Mouse (Mus musculus): Measurements from ENCODE around the gene Alkbh8. TPM values are rescaled to one million over a fixed set of nuclear protein-coding genes. Genes with fewer than 3 reads are reported as not detected.
"Not testable (repeated sequence)": the region's sequence is repeated elsewhere in the genome, so short reads cannot be mapped to it uniquely, and the experiment has no call there.

The Alkbh8 gene
- polyA plus RNA-seq, 1 experiment from 2014 or later = 33.3 TPM

DNA sequence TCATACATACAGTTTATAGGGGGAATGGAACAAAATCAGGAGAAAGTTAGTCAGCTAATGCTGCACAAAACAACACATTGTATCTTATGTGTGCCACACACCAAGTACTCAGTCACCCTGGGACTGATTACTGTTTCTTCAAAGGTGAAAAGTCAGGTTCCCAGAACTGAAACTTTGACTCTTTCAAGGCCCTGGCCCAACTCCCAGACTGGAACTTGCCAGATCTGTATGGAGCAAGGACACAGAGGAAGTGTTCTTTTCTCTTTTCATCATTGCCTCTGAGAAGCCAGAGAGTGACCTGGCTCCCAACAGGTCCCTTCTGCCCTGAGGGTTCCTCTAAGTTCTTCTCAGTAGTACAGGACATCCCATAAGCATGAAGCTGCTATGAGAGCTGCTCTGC lies 10.2 kb downstream of the Alkbh8 start:
- Histone ChIP-seq H3K9me3 (ENCODE audit: control insufficient read depth, low read depth, low read length) (no peaks in the 10 kb centered on the region), H3K4me2 (replicated peaks; ENCODE audit: low read depth, low read length) (no peak overlapping the region), H3K4me1 (ENCODE audit: control insufficient read depth, insufficient read depth, low read length) (no peaks in the 10 kb centered on the region), H3K4me3 (ENCODE audit: low read depth, low read length) (no peak overlapping the region), H3K9ac (replicated peaks; ENCODE audit: low read depth, low read length) (no peak overlapping the region), H3K27ac (ENCODE audit: low read length) (no peak overlapping the region), H3K27me3 (ENCODE audit: control insufficient read depth, insufficient read depth, low read length) (no peaks in the 10 kb centered on the region), H3K36me3 (ENCODE audit: control insufficient read depth, insufficient read depth, low read length) (peaks cover 28% of the 10 kb centered on the region)
- ATAC-seq (ENCODE audit: insufficient number of reproducible peaks, insufficient read depth, low FRiP score, low read depth) = no peak

DNA sequence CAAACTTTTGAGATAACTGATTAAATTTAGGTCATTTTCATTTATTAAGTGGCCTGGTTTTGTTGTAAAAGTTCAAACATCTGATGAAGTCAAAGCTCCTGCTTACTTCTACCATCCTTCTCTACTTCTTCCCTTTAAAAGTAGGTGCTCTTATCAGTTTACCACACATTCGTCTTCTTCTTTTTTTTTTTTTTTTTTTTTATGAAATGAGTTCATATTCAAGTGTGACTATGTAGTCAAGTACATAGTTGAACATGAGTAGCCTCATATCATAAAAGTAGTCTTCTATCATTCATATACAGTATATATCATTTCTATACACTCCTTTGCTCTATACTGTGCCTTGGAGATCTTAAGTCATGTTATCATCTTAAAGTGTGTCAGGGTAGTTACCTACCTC lies 11.0 kb downstream of the Alkbh8 start:
- no peak overlapping the region for H3K27ac ChIP-seq (ENCODE audit: low read length)
- H3K9me3 ChIP-seq (ENCODE audit: control insufficient read depth, low read depth, low read length) = no peaks in the 10 kb centered on the region
- no peaks in the 10 kb centered on the region for H3K27me3 ChIP-seq (ENCODE audit: control insufficient read depth, insufficient read depth, low read length)
- H3K4me3 ChIP-seq (ENCODE audit: low read depth, low read length) = no peak overlapping the region
- no peak overlapping the region for H3K9ac ChIP-seq (replicated peaks; ENCODE audit: low read depth, low read length)
- no peak overlapping the region for H3K4me2 ChIP-seq (replicated peaks; ENCODE audit: low read depth, low read length)
- no peak for ATAC-seq (ENCODE audit: insufficient number of reproducible peaks, insufficient read depth, low FRiP score, low read depth)
- H3K4me1 ChIP-seq (ENCODE audit: control insufficient read depth, insufficient read depth, low read length) = no peaks in the 10 kb centered on the region
- H3K36me3 ChIP-seq (ENCODE audit: control insufficient read depth, insufficient read depth, low read length) = peaks cover 30% of the 10 kb centered on the region
- 92% methylated on average over 1 of the region's 1 CpGs for WGBS

DNA sequence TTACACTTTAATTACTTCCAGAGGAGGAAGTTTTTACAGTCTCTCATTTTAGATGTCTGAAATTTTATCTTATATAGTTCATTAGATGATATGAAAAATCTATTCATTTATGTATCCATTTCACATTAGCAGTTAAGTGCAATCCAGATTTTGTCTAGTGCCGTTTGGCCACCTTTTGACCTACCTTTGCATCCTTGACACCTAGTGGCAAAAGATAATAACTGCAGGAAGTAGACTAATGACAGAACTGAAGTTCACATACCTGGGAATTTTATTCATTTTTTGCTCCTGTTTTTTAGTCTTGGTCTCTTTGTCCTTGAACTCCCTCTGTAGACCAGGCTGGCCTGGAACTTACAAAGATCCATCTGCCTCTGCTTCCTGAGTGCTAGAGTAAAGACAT lies 15.1 kb downstream of the Alkbh8 start:
- no peaks in the 10 kb centered on the region for H3K4me1 ChIP-seq (ENCODE audit: control insufficient read depth, insufficient read depth, low read length)
- 71% methylated on average over 1 of the region's 1 CpGs for WGBS
- ATAC-seq (ENCODE audit: insufficient number of reproducible peaks, insufficient read depth, low FRiP score, low read depth) = no peak
- H3K4me3 ChIP-seq (ENCODE audit: low read depth, low read length) = no peak overlapping the region
- H3K27ac ChIP-seq (ENCODE audit: low read length) = no peak overlapping the region
- H3K27me3 ChIP-seq (ENCODE audit: control insufficient read depth, insufficient read depth, low read length) = no peaks in the 10 kb centered on the region
- H3K9ac ChIP-seq (replicated peaks; ENCODE audit: low read depth, low read length) = no peak overlapping the region
- no peak overlapping the region for H3K4me2 ChIP-seq (replicated peaks; ENCODE audit: low read depth, low read length)
- no peaks in the 10 kb centered on the region for H3K9me3 ChIP-seq (ENCODE audit: control insufficient read depth, low read depth, low read length)
- peaks cover 29% of the 10 kb centered on the region for H3K36me3 ChIP-seq (ENCODE audit: control insufficient read depth, insufficient read depth, low read length)

DNA sequence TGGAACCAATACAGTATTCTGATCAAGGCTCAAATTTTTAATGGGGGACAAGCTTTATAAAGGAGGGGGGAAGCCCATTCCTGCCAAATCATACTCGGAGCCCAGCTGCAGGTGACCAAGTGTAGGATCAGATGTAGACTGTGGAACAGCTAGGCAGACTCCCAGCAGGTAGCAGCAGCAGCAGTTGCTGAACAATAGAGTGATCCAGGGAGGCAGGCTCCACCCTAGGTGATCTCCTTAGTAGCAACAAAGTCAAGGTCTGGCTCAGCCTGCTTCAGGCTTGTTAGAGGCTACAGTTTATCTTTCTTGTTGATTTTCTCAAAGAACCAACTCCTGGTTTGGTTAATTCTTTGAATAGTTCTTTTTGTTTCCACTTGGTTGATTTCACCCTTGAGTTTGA lies 41.4 kb downstream of the Alkbh8 start:
- not testable (repeated sequence) for H3K36me3 ChIP-seq (ENCODE audit: control insufficient read depth, insufficient read depth, low read length); H3K27ac ChIP-seq (ENCODE audit: low read length); H3K27me3 ChIP-seq (ENCODE audit: control insufficient read depth, insufficient read depth, low read length); H3K4me1 ChIP-seq (ENCODE audit: control insufficient read depth, insufficient read depth, low read length); H3K9me3 ChIP-seq (ENCODE audit: control insufficient read depth, low read depth, low read length); H3K4me2 ChIP-seq (replicated peaks; ENCODE audit: low read depth, low read length); ATAC-seq (ENCODE audit: insufficient number of reproducible peaks, insufficient read depth, low FRiP score, low read depth); H3K9ac ChIP-seq (replicated peaks; ENCODE audit: low read depth, low read length); H3K4me3 ChIP-seq (ENCODE audit: low read depth, low read length)
- WGBS = 62% methylated on average over 1 of the region's 1 CpGs

DNA sequence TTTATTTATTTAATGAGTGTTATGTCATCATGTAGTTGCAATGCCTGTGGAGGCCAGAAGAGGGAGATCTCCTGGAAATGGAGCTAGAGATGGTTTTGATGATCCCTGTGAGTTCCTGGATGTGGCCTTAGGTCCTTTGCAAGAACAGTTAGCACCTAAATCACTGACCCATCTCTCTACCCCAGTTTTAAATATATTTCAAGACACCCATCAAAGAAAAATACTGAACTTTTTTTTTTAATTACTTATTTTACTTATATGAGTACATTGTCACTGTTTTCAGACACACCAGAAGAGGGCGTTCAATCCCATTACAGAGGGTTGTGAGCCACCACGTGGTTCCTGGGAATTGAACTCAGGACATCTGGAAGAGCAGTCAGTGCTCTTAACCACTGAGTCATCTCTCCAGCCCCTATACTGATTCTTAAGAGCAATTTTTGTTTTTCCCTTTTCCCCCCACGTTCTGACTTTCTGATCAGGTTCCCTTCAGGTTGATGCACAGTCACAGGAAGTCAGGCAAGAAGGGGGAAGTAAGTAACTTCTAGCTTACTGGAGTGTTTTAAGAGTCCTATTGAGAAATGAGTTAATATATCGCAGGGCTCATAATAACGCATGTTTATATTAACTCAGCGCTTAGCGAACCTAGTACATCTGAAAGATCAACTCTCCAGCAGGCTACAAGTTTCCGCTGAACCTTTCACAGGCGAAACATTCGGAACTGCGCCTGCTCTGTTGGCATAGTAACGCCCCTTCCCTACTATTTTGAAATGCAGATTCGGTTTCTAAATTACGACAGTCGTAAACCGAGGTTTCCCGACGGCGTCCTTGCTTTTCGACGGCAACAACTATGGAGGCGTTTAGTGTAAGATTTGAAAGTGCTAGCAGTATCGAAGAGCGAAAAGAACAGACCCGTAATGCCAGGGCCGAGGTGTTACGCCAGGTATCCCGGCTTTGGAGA lies 68.6 kb downstream of the Alkbh8 start, which contains the start of gene Cwf19l2:
TSS of gene Cwf19l2 (plus strand) at position 342 of the 958 bp plus-strand sequence.
- no peaks in the 10 kb centered on the region for H3K27me3 ChIP-seq (ENCODE audit: control insufficient read depth, insufficient read depth, low read length)
- no peaks in the 10 kb centered on the region for H3K9me3 ChIP-seq (ENCODE audit: control insufficient read depth, low read depth, low read length)
- H3K4me2 ChIP-seq (replicated peaks; ENCODE audit: low read depth, low read length) = peak within 1 kb of the TSS; percentile 58
- no peaks in the 10 kb centered on the region for H3K4me1 ChIP-seq (ENCODE audit: control insufficient read depth, insufficient read depth, low read length)
- peak within 1 kb of the TSS; percentile 65 for H3K9ac ChIP-seq (replicated peaks; ENCODE audit: low read depth, low read length)
- under 1% methylated on average over 28 of the region's 28 CpGs for WGBS
- H3K4me3 ChIP-seq (ENCODE audit: low read depth, low read length) = peak within 1 kb of the TSS; percentile 79
- H3K27ac ChIP-seq (ENCODE audit: low read length) = peak within 1 kb of the TSS; percentile 55
- no peaks in the 10 kb centered on the region for H3K36me3 ChIP-seq (ENCODE audit: control insufficient read depth, insufficient read depth, low read length)
- ATAC-seq (ENCODE audit: insufficient number of reproducible peaks, insufficient read depth, low FRiP score, low read depth) = peak; percentile 93

DNA sequence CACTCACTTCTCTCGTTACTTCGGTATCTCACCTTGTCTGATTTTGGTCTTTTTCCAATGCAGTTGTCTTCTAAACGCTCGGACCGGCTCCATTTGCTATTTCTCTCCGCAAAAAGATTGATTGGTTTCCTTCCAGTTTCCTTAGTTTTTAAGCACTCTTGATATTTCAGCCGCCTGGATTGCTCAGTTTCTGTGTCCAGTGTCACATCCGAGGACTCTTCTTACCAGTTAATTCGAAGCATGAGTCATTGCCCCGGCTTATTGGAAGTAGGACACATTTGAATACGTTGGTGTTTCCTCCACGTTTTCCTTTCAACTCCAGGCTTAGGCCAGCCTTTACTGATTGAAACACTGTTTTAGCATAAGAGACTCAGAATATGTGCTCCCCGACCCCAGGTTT lies 69.4 kb downstream of the Alkbh8 start:
- Histone ChIP-seq H3K9ac (replicated peaks; ENCODE audit: low read depth, low read length) (peak overlapping the region; percentile 65), H3K27ac (ENCODE audit: low read length) (peak overlapping the region; percentile 55), H3K27me3 (ENCODE audit: control insufficient read depth, insufficient read depth, low read length) (no peaks in the 10 kb centered on the region), H3K9me3 (ENCODE audit: control insufficient read depth, low read depth, low read length) (no peaks in the 10 kb centered on the region), H3K4me3 (ENCODE audit: low read depth, low read length) (peak overlapping the region; percentile 79), H3K4me2 (replicated peaks; ENCODE audit: low read depth, low read length) (peak overlapping the region; percentile 55), H3K36me3 (ENCODE audit: control insufficient read depth, insufficient read depth, low read length) (no peaks in the 10 kb centered on the region), H3K4me1 (ENCODE audit: control insufficient read depth, insufficient read depth, low read length) (no peaks in the 10 kb centered on the region)
- peak; percentile 24; the same call in 1 of the 2 replicates for ATAC-seq (ENCODE audit: insufficient number of reproducible peaks, insufficient read depth, low FRiP score, low read depth)
- 1% methylated on average over 13 of the region's 13 CpGs for WGBS

DNA sequence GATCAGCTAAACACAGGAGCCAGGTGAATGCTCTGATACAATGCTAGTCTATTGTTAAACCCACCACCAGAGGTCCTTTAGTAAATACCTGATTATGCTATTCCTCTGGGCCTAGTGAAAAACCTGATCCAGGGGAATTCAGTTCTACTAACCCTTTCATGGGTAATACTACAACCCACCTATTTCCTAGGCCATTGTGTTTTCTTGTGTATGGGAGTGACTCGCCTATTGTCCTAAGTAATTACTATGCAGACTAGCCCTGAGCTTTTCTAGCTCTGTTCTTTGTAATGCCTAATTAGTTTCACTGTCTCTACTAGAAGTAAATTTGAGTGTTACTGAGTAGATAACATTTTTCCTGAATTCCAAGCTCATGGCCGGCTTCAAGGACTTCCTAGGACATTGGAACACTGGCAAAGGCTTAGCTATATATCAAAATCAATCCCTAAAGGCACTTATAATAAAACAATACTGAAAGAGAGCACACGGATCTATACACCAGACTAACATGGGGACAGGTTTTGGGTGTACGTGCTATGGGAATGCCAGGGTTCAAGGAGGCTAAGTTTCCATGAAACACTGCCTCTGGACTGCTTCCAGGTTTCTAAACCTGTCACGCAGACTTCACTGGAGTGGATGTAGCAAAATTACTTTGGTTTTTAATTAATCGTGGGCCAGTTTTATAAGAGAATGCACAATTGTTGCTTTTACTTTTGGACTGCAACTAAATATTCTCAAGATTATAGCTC lies 104.8 kb downstream of the Alkbh8 start:
- not testable (repeated sequence) for H3K4me3 ChIP-seq (ENCODE audit: low read depth, low read length); H3K4me2 ChIP-seq (replicated peaks; ENCODE audit: low read depth, low read length); H3K9me3 ChIP-seq (ENCODE audit: control insufficient read depth, low read depth, low read length); H3K36me3 ChIP-seq (ENCODE audit: control insufficient read depth, insufficient read depth, low read length); H3K27ac ChIP-seq (ENCODE audit: low read length); H3K4me1 ChIP-seq (ENCODE audit: control insufficient read depth, insufficient read depth, low read length); H3K9ac ChIP-seq (replicated peaks; ENCODE audit: low read depth, low read length); ATAC-seq (ENCODE audit: insufficient number of reproducible peaks, insufficient read depth, low FRiP score, low read depth); H3K27me3 ChIP-seq (ENCODE audit: control insufficient read depth, insufficient read depth, low read length)
- WGBS = 91% methylated on average over 6 of the region's 6 CpGs

All from stomach, embryonic 14.5 days (tissue).